Mouse (Mus musculus) embryonic fibroblast, embryonic 13.5 days (primary cell): Measurements from ENCODE around the gene Fkbp1a.

ENCODE experiments used
- CTCF ChIP-seq: IDR thresholded peaks from 2 replicates; pipeline ENCODE4 v1.5.1; 2011; ENCODE audit warnings: mild to moderate bottlenecking, control low read depth, low read length, moderate library complexity, borderline replicate concordance; ENCODE audit not compliant: insufficient read depth
- POLR2A ChIP-seq: IDR thresholded peaks from 2 replicates; pipeline ENCODE4 v1.6.1; 2011; ENCODE audit warnings: low read depth, mild to moderate bottlenecking, control low read depth, low read length, moderate library complexity

DNA sequence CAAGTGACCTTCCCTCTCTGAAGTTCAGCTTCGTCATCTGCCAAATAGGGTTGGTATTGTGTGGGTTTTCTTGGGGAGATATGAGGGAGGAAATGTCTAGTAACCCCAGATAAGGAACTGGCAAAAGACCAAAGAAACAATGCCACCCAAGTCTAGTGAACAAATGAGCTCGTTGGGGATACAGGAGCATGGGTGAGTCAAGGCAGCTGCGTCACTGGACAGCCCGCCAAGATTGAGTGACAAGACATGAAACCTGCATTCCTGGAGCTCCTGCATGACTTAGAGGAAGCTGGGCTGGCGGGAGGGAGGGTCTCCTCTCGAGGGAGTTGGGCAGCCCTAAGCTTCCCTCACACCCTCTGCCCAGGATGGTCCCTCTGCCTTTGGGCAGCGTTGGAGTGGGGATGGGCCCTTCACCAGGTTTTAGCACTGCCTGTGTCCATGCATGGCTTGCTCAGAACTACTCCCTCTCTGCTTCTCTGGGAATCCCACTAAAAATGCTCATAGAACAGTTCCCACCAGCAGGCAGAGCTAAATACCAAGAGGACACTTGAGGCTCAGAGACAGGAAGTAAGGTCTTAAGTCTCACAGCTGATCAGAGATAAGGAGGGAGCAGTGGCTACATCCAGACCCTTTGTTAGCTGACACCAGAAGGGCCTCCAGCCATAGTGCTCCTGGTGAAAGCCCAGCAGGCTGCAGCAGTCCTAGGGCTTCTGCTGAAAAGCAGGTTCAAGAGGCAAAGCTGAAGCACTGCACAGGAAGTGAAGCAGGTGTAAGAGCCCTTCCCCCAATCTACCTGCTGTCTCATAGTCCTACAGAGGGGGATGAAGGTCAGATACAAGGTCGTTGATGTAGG lies 11.7 kb upstream of the Fkbp1a start:
- no peak for TF ChIP-seq CTCF
- TF ChIP-seq POLR2A = no peak
